ENCODE assay signal across 37 mouse cellular contexts in genomic region chr5:90425191-90425590, GRCm38 (mm10). TPM values are rescaled to one million over a fixed set of nuclear protein-coding genes. Genes with fewer than 3 reads are reported as not detected.
"Had no signal": no experiment of that assay in that cellular context is flagged by ENCODE, and none has a peak within 500 bp of the region (broad histone marks: within the 10 kb centered on the region; RNA-seq: fewer than 3 reads in every experiment).

No protein-coding gene starts in this region.

- H3K4me2 ChIP-seq: limb, embryonic 12.5 days; limb, embryonic 13.5 days; limb, embryonic 15.5 days; liver, embryonic 13.5 days; liver, embryonic 15.5 days; lung, embryonic 14.5 days; lung, embryonic 15.5 days; midbrain, embryonic 11.5 days; midbrain, embryonic 12.5 days; midbrain, embryonic 13.5 days; midbrain, embryonic 15.5 days; neural tube, embryonic 12.5 days had no signal

- ATAC-seq: lung, postnatal 0 days; midbrain, embryonic 13.5 days; midbrain, embryonic 15.5 days; midbrain, embryonic 16.5 days had no signal

- H3K9ac ChIP-seq: limb, embryonic 12.5 days; limb, embryonic 13.5 days; limb, embryonic 15.5 days; liver, embryonic 13.5 days; liver, embryonic 14.5 days; liver, embryonic 15.5 days; lung, embryonic 14.5 days; lung, embryonic 15.5 days; midbrain, embryonic 12.5 days; midbrain, embryonic 13.5 days; midbrain, embryonic 15.5 days; neural tube, embryonic 12.5 days had no signal

- H3K4me1 ChIP-seq: limb, embryonic 10.5 days; limb, embryonic 12.5 days; limb, embryonic 13.5 days; limb, embryonic 15.5 days; liver, embryonic 13.5 days; liver, embryonic 15.5 days; lung, embryonic 15.5 days; megakaryocyte, embryonic 14.5 days; midbrain, embryonic 10.5 days; midbrain, embryonic 12.5 days; midbrain, embryonic 13.5 days; midbrain, embryonic 15.5 days; neural tube, embryonic 12.5 days had no signal

- DNase-seq: left cerebral cortex, postnatal 4 days; liver; liver, embryonic 13.5 days; lung, adult 18-20 months; lung, adult 2 months; lung, embryonic 14.5 days; lung, postnatal 10 days; lung, postnatal 14 days; lung, postnatal 36 days; lung, postnatal 4 days; midbrain, embryonic 14.5 days had no signal

- H3K9me3 ChIP-seq: limb, embryonic 10.5 days; limb, embryonic 12.5 days; limb, embryonic 13.5 days; limb, embryonic 15.5 days; liver, embryonic 13.5 days; liver, embryonic 15.5 days; lung, embryonic 15.5 days; megakaryocyte, embryonic 14.5 days; midbrain, embryonic 10.5 days; midbrain, embryonic 12.5 days; midbrain, embryonic 13.5 days; midbrain, embryonic 15.5 days; neural tube, embryonic 12.5 days had no signal

- H3K4me3 ChIP-seq: left cerebral cortex, adult 2 months; limb, embryonic 10.5 days; limb, embryonic 12.5 days; limb, embryonic 13.5 days; limb, embryonic 15.5 days; liver, embryonic 13.5 days; liver, embryonic 15.5 days; lung, embryonic 15.5 days; megakaryocyte, embryonic 14.5 days; midbrain, embryonic 10.5 days; midbrain, embryonic 12.5 days; midbrain, embryonic 13.5 days; midbrain, embryonic 15.5 days; myocyte; neural tube, embryonic 12.5 days had no signal

- H3K27ac ChIP-seq: left cerebral cortex, adult 2 months; limb, embryonic 10.5 days; limb, embryonic 12.5 days; limb, embryonic 13.5 days; limb, embryonic 15.5 days; liver, embryonic 13.5 days; liver, embryonic 14.5 days; liver, embryonic 15.5 days; lung, embryonic 15.5 days; macrophage; midbrain, embryonic 10.5 days; midbrain, embryonic 12.5 days; midbrain, embryonic 13.5 days; midbrain, embryonic 15.5 days; neural tube, embryonic 12.5 days had no signal

- H3K27me3 ChIP-seq: limb, embryonic 12.5 days; limb, embryonic 15.5 days; liver, embryonic 13.5 days; liver, embryonic 15.5 days; lung, embryonic 15.5 days; megakaryocyte, embryonic 14.5 days; midbrain, embryonic 12.5 days; midbrain, embryonic 13.5 days; midbrain, embryonic 15.5 days; neural tube, embryonic 12.5 days had no signal

- H3K36me3 ChIP-seq: limb, embryonic 10.5 days; limb, embryonic 12.5 days; limb, embryonic 13.5 days; limb, embryonic 15.5 days; liver, embryonic 13.5 days; liver, embryonic 15.5 days; lung, embryonic 15.5 days; midbrain, embryonic 10.5 days; midbrain, embryonic 12.5 days; midbrain, embryonic 13.5 days; midbrain, embryonic 15.5 days; neural tube, embryonic 12.5 days had no signal

RNA-seq across cellular contexts. Expression of gene Alb, which starts 35.5 kb away (rescaled TPM):
- total RNA-seq: left cerebral cortex, adult 18-20 months; left cerebral cortex, adult 2 months; left cerebral cortex, postnatal 25 days; left cerebral cortex, postnatal 36 days; megakaryocyte progenitor cell, adult 5-6 weeks; megakaryocyte, adult 5-6 weeks; megakaryocyte-erythroid progenitor cell, adult 5-6 weeks; monocyte, adult 5-6 weeks had no signal
- polyA plus RNA-seq: limb, embryonic 10.5 days; macrophage; midbrain, embryonic 10.5 days; midbrain, embryonic 11.5 days; midbrain, embryonic 12.5 days; midbrain, embryonic 14.5 days; midbrain, embryonic 16.5 days; myocyte had no signal
